Mouse (Mus musculus) heart, embryonic 12.5 days (tissue): Measurements from ENCODE around the gene Gm38394. TPM values are rescaled to one million over a fixed set of nuclear protein-coding genes. Genes with fewer than 3 reads are reported as not detected.

ENCODE experiments used
- ATAC-seq: fragments of 200-750 bp; cut with Nextera tagmentation; 2 replicates; pipeline ENCODE4 v1.8.0; 2017; ENCODE audit warnings: moderate TSS enrichment, moderate library complexity; ENCODE audit not compliant: insufficient number of reproducible peaks, low FRiP score
- H3K27ac ChIP-seq: fragments of 300-500 bp; sonication (generic); 2 replicates; pipeline ENCODE4 v1.5.1; 2016; ENCODE audit warnings: mild to moderate bottlenecking, moderate library complexity; ENCODE audit not compliant: poor library complexity, severe bottlenecking
- H3K27me3 ChIP-seq: fragments of 300-500 bp; sonication (generic); replicated peaks from 2 replicates; pipeline ENCODE4 v1.6.1; 2016; ENCODE audit warnings: mild to moderate bottlenecking, moderate library complexity
- H3K36me3 ChIP-seq: fragments of 300-500 bp; sonication (generic); 2 replicates; pipeline ENCODE4 v1.6.1; 2016; ENCODE audit warnings: mild to moderate bottlenecking, moderate library complexity
- H3K4me1 ChIP-seq: fragments of 300-500 bp; sonication (generic); replicated peaks from 2 replicates; pipeline ENCODE4 v1.6.1; 2016; ENCODE audit warnings: mild to moderate bottlenecking
- H3K4me2 ChIP-seq: fragments of 300-500 bp; sonication (generic); 2 replicates; pipeline ENCODE4 v1.6.1; 2016; ENCODE audit warnings: mild to moderate bottlenecking, moderate library complexity
- H3K4me3 ChIP-seq: fragments of 300-500 bp; sonication (generic); 2 replicates; pipeline ENCODE4 v1.5.1; 2016; ENCODE audit warnings: mild to moderate bottlenecking
- H3K9ac ChIP-seq: fragments of 300-500 bp; sonication (generic); 2 replicates; pipeline ENCODE4 v1.6.1; 2016; ENCODE audit warnings: mild to moderate bottlenecking, moderate library complexity
- H3K9me3 ChIP-seq: fragments of 300-500 bp; sonication (generic); replicated peaks from 2 replicates; pipeline ENCODE4 v1.6.1; 2016; ENCODE audit warnings: mild to moderate bottlenecking, moderate library complexity
- WGBS: fragments of 180-500 bp; shearing (Covaris S2); methylation state at CpG from one replicate; pipeline ENCODE4 v1.1.7; 2016; 5-methylcytosine and 5-hydroxymethylcytosine counted together
- polyA plus RNA-seq: library from polyadenylated mRNA; unstranded; fragments of >200 nt; fragmentation: Nextera tagmentation; extraction: Ambion mirVana; gene quantifications from 2 replicates; pipeline ENCODE4 v1.2.1, GENCODE M21; 2016

Gene Gm38394
- polyA plus RNA-seq, 1 experiment from 2014 or later, result 6.2 TPM

- Histone ChIP-seq H3K36me3 (peaks cover 83% of the 10 kb centered on the region), H3K9me3 (no peaks in the 10 kb centered on the region), H3K4me1 (no peaks in the 10 kb centered on the region), H3K4me3 (no peak overlapping the region), H3K9ac (no peak overlapping the region), H3K4me2 (no peak overlapping the region), H3K27me3 (no peaks in the 10 kb centered on the region), H3K27ac (no peak overlapping the region)
- ATAC-seq, result no peak
- WGBS, result 75% methylated on average over 2 of the region's 2 CpGs
These were observed 36.1 kb downstream of the Gm38394 start for GRCm38 (mm10) chr1:133625052-133625451.

DNA sequence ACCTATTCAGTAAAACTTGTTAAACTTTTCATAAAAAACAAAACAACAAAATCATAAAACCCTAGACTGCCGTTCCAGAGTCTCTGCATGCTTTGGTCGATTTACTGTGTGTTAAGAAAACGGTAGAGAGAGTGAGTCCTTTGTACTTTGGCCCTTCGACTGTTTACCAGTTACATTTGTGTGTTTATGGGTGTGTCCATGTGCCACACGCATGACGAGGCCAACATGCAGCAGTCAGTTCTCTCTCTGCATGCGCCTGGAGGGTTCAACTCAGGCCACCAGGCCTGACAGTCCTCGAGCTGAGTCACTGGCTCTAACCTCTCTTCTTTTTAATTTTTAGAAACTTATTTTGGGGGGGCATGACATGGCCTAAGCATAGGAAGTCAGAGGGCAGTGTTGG is 42.8 kb downstream of the Gm38394 start:
- no peaks in the 10 kb centered on the region for H3K4me1 ChIP-seq
- H3K4me3 ChIP-seq, result no peak overlapping the region
- peaks cover 82% of the 10 kb centered on the region for H3K36me3 ChIP-seq
- no peaks in the 10 kb centered on the region for H3K9me3 ChIP-seq
- no peaks in the 10 kb centered on the region for H3K27me3 ChIP-seq
- no peak for ATAC-seq
- 81% methylated on average over 8 of the region's 8 CpGs for WGBS
- H3K27ac ChIP-seq, result no peak overlapping the region
- H3K4me2 ChIP-seq, result no peak overlapping the region
- no peak overlapping the region for H3K9ac ChIP-seq

DNA sequence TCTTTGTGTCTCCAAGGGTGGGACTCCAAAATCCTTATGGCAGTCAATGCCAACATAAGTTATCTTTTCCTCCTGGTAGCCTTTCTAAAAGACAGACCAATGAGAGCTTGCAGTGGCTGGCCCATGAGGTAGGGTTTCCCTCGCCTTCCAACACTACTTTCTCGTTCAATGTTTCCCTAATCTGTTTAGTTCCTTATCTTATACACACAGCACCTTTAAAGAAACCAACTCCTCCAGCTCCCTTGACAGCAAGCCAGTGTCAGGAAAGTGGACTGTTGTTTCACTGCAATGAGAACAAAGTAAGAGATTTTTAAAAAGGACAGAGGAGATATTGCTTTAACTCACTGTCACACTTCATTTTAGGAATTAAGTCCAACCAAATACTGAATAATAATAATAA is 43.2 kb downstream of the Gm38394 start:
- Histone ChIP-seq H3K9me3 (no peaks in the 10 kb centered on the region), H3K4me1 (no peaks in the 10 kb centered on the region), H3K9ac (no peak overlapping the region), H3K4me3 (no peak overlapping the region), H3K27ac (no peak overlapping the region), H3K36me3 (peaks cover 78% of the 10 kb centered on the region), H3K4me2 (no peak overlapping the region), H3K27me3 (no peaks in the 10 kb centered on the region)
- 35% methylated on average over 2 of the region's 2 CpGs for WGBS
- no peak for ATAC-seq

DNA sequence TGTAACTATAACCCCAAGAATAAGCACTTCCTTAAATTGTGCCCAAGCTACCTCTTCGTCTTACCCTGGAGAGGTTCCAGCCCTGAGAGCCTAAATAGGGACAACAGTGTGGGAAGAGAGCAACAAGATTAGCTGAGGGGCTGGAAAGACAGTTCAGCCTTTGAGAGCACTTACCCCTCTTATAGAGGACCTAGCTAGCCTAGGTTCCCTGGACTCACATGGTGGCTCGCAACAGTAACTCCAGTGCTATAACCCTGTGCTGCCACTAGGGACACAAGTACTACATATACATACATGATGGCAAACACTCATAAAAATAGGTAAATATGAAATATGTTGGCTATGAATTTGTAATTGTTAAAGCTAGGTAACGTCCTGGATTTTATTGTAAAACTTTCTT is 47.3 kb downstream of the Gm38394 start:
- H3K4me1 ChIP-seq, result peaks cover 8% of the 10 kb centered on the region
- no peak for ATAC-seq
- H3K36me3 ChIP-seq, result peaks cover 50% of the 10 kb centered on the region
- WGBS, result 73% methylated on average over 3 of the region's 3 CpGs
- H3K9me3 ChIP-seq, result no peaks in the 10 kb centered on the region
- H3K27ac ChIP-seq, result no peak overlapping the region
- H3K27me3 ChIP-seq, result no peaks in the 10 kb centered on the region
- no peak overlapping the region for H3K9ac ChIP-seq
- no peak overlapping the region for H3K4me2 ChIP-seq
- H3K4me3 ChIP-seq, result no peak overlapping the region

DNA sequence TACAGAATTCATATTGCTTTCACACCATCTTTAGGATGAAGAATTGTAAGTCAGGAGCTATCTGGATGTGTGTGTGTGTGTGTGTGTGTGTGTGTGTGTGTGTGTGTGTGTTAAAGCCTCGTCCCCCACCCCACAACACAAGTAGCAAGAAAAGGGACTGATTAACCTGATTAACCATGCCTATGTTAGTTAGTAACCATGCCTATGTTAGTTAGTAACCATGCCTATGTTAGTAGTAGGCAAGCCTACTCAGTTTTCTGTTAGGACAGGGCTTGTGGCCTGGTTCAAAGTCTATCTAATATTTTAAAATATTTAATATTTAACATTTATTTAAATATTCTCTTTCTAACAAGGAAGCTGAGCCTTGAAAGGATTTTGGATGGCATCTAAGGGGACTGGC is 49.7 kb downstream of the Gm38394 start:
- H3K36me3 ChIP-seq, result peaks cover 49% of the 10 kb centered on the region
- no peak overlapping the region for H3K4me3 ChIP-seq
- no peak overlapping the region for H3K27ac ChIP-seq
- no peaks in the 10 kb centered on the region for H3K9me3 ChIP-seq
- ATAC-seq, result no peak
- no peaks in the 10 kb centered on the region for H3K27me3 ChIP-seq
- H3K9ac ChIP-seq, result no peak overlapping the region
- 85% methylated on average over 1 of the region's 1 CpGs for WGBS
- H3K4me2 ChIP-seq, result no peak overlapping the region
- peaks cover 8% of the 10 kb centered on the region for H3K4me1 ChIP-seq

DNA sequence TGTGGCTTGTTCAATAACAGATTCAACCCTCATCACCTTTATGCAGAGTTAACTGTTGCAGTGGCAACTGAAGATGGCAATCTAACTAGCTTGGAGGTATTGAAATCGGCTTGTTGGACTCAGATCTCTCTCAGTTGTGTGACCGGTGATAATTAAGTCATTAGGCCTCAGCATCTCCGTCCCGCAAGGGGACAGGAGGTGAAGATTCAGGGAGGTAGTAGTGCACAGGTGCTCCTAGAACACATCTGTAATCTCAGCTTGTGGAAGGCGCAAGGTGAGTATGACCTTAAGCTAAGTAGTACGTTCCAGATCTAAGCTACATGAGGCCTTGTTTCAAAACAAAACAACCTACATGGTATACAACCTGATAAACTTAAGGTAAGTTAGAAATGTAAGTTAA is 50.5 kb downstream of the Gm38394 start:
- Histone ChIP-seq H3K27me3 (no peaks in the 10 kb centered on the region), H3K4me3 (peak overlapping the region; percentile 84; the same call in 1 of the 2 replicates), H3K4me1 (peaks cover 8% of the 10 kb centered on the region), H3K9me3 (no peaks in the 10 kb centered on the region), H3K27ac (no peak overlapping the region), H3K36me3 (peaks cover 48% of the 10 kb centered on the region), H3K4me2 (peak overlapping the region; percentile 52), H3K9ac (peak overlapping the region; percentile 48; the same call in 1 of the 2 replicates)
- WGBS, result 50% methylated on average over 6 of the region's 6 CpGs
- ATAC-seq, result no peak

- under 1% methylated on average over 73 of the region's 73 CpGs for WGBS
- Histone ChIP-seq H3K36me3 (peaks cover 48% of the 10 kb centered on the region), H3K9me3 (no peaks in the 10 kb centered on the region), H3K27ac (peak within 1 kb of the TSS; percentile 88), H3K27me3 (no peaks in the 10 kb centered on the region), H3K4me3 (peak within 1 kb of the TSS; percentile 84), H3K4me2 (peak within 1 kb of the TSS; percentile 76), H3K9ac (peak within 1 kb of the TSS; percentile 90), H3K4me1 (peaks cover 8% of the 10 kb centered on the region)
- ATAC-seq, result peak; percentile 96
These were observed 51.2 kb downstream of the Gm38394 start, which contains the start of gene Snrpe for GRCm38 (mm10) chr1:133609771-133610502. Gene Snrpe (minus strand): TSS chr1:133610291.

DNA sequence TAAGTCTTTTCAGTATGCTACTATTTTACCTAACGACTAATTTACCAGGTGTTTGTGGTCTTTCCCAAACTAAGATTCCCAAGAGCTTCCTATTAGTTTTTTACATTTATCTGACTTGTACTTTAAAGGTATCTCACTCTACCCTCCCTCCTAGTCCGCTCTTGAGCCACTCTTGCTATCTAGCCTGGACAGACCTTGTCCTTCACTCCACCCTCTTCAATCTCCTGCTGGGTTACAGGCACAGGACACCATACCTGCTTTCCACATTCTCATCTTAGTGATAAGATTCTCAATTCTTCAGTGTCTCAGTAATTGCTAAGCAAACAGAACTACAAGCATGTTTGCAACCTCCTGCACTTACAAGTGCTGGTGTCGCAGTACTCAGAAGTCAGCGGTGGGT is 57.9 kb downstream of the Gm38394 start:
- no peak; the same call in 1 of the 2 replicates for ATAC-seq
- WGBS, result 87% methylated on average over 4 of the region's 4 CpGs
- H3K36me3 ChIP-seq, result peaks cover 66% of the 10 kb centered on the region

GRCm38 (mm10) chr1:133596298-133597007 is 64.7 kb downstream of the Gm38394 start:
- Histone ChIP-seq H3K4me3 (no peak overlapping the region), H3K4me1 (peaks cover 6% of the 10 kb centered on the region; the same call in 1 of the 2 replicates), H3K9me3 (no peaks in the 10 kb centered on the region), H3K9ac (no peak overlapping the region), H3K27ac (no peak overlapping the region), H3K4me2 (no peak overlapping the region), H3K27me3 (no peaks in the 10 kb centered on the region), H3K36me3 (peaks cover 1% of the 10 kb centered on the region; the same call in 1 of the 2 replicates)
- WGBS, result 19% methylated on average over 4 of the region's 4 CpGs
- ATAC-seq, result 0 out of 2 replicates have a peak, but pooled peaks have one; percentile 45

More for the DNA sequence above, 57.9 kb downstream of the Gm38394 start:
- Histone ChIP-seq H3K27me3 (no peaks in the 10 kb centered on the region), H3K9me3 (no peaks in the 10 kb centered on the region), H3K4me1 (no peaks in the 10 kb centered on the region; the same call in 1 of the 2 replicates), H3K27ac (no peak overlapping the region), H3K9ac (no peak overlapping the region), H3K4me2 (no peak overlapping the region), H3K4me3 (no peak overlapping the region)

DNA sequence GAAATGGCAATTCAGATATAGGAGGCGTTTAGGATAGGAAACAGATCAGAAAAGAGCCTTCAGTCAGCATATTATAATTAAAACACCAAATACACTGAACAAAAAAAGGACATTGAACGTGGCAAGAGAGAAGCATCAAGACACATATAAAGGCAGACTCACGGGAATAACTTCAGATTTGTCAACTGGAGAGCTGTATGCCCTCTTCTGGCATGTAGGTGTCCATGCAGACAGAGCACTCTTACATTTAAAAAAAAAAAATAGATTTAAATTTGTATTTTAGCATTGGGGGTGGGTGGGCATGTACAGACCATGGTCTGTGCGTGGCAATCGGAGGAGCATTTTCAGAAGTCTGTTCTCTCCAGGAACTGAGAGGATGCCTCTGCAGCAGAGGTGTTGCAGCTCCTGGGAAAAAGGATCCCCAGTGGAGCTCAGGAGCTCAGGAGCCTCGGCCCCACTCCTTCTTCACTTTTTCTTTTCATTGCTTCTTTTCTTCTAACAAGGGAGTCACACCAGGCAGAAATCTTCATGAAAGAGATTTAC is 75.1 kb downstream of the Gm38394 start:
- H3K4me1 ChIP-seq, result no peaks in the 10 kb centered on the region
- H3K4me3 ChIP-seq, result no peak overlapping the region
- no peaks in the 10 kb centered on the region for H3K27me3 ChIP-seq
- no peaks in the 10 kb centered on the region for H3K9me3 ChIP-seq
- 73% methylated on average over 6 of the region's 6 CpGs for WGBS
- no peak overlapping the region for H3K4me2 ChIP-seq
- H3K27ac ChIP-seq, result no peak overlapping the region
- H3K36me3 ChIP-seq, result no peaks in the 10 kb centered on the region
- no peak overlapping the region for H3K9ac ChIP-seq
- ATAC-seq, result no peak

GRCm38 (mm10) chr1:133571293-133571692 is 89.8 kb downstream of the Gm38394 start:
- Histone ChIP-seq H3K36me3 (no peaks in the 10 kb centered on the region), H3K4me1 (no peaks in the 10 kb centered on the region), H3K4me3 (no peak overlapping the region), H3K9ac (no peak overlapping the region), H3K9me3 (peaks cover 10% of the 10 kb centered on the region), H3K27me3 (no peaks in the 10 kb centered on the region), H3K27ac (no peak overlapping the region), H3K4me2 (no peak overlapping the region)
- no peak for ATAC-seq
- 52% methylated on average over 11 of the region's 11 CpGs for WGBS
